Mouse (Mus musculus): ENCODE results near the gene Rab3d.

Rab3d gene

GRCm38 (mm10) chr9:21918035-21918592, at the start of gene Rab3d:
Gene Rab3d (minus strand): TSS chr9:21918192.
- DNase-seq (ENCODE audit: low spot score in 2 of 2) = peak; percentile 84 to 90

DNA sequence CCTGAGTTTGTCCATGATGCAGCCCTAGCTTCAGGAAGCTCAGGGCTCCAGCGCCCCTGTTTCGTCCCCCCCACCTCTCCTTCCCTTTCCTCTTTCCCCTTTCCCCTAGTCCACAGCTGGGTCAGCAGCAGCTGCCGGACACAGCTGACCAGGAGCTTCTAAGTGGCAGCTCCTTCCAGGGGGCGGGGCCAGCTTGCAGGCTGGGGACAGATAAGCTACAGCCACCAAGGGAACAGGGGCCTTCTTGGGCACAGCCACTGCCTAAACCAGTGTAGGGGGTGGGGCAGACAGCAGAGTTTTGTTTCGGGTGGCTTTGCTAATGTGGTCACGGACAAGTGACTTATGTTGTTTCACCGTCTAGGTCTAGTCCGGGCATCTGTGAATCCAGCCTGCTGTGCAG, 45.4 kb upstream of the Rab3d start, which contains the start of gene Epor:
Epor (minus strand) TSS at position 90 of the 400 bp plus-strand sequence.
- DNase-seq (ENCODE audit: low spot score in 2 of 2) = no peak

GRCm38 (mm10) chr9:21962416-21963059, 44.5 kb upstream of the Rab3d start:
- DNase-seq (ENCODE audit: low spot score in 2 of 2) = peak; percentile 78

GRCm38 (mm10) chr9:21962010-21962409, 44.0 kb upstream of the Rab3d start:
- DNase-seq (ENCODE audit: low spot score in 2 of 2) = no peak

DNA sequence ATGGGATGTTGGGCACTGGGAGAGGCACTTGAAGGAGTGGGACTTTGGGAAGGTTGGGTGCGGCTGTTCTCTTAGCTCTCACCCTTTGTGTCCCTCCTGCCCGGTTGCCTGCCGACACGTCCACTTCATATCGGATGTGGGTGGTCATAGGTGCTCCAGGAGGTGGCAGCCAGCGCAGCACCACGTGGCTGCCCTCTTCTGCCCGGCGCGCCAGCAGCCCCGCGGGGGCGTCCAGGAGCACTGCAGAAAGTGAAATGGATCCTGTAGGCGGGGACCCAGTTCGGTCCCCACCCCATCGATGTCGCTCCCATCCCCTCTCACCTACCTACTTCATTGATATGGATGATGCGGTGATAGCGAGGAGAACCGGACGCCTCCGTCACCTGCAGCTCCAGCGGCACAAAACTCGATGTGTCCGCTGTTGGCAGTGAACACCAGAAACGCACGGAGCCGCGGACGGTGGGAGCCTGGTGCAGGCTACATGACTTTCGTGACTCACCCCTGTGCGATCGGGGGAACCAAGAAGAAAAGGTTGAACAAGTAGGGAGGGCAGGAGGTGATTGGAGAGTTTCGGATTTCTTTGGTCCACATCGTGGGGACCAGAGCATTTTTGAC, 43.5 kb upstream of the Rab3d start:
- DNase-seq (ENCODE audit: low spot score in 2 of 2) = no peak

DNA sequence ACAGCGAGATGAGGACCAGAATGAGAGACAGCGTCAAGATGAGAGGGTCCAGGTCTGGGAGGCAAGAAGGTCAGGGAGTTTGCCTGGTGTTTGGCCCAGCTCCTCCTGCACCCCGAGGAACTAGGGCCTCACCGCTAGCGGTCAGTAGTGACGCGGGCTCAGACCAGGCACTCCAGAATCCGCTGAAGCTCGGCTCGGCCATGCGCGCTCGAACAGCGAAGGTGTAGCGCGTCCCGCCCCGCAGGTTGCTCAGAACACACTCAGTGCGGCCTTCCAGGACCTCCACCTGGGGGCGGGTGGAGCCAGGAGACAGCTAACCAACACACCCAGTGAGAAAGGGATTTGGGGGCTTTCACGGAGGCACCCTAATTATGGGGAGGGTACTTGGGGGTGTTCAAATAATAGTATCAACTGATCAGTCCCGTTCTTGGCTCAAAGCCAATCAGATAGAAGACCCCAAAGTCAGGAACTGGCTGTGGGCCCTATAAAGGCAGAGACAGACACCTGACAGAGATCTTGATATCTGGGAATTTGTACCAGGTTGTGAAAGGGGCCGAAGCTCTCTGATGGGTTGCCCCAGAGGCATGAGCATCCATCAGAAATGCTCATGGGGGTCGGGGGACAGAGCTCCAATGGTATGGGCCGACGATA, 42.7 kb upstream of the Rab3d start:
- no peak for DNase-seq (ENCODE audit: low spot score in 2 of 2)

- DNase-seq (ENCODE audit: low spot score in 2 of 2) = no peak
Measured at GRCm38 (mm10) chr9:21960135-21960534, 42.1 kb upstream of the Rab3d start.

GRCm38 (mm10) chr9:21959244-21959643, 41.3 kb upstream of the Rab3d start:
- no peak for DNase-seq (ENCODE audit: low spot score in 2 of 2)

DNA sequence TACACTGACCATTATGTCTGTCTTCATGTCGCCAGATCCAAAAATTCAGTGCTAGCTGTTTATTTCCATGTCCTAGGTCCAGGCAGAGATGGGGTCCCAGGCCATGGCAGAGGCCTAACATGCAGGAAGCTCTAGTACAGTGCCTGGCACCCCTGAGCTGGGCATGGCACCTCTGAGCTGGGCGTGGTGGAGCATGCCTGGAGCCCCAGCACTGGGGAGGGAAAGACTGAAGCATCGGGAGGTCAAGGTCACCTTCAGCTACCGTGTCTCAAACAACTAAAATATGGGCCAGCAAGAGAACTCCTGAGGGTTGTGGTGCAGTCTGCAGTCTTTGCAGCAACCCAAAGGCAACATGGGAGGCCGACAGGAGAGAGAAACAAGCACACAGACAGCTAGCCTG, 40.4 kb upstream of the Rab3d start:
- DNase-seq (ENCODE audit: low spot score in 2 of 2) = no peak

- DNase-seq (ENCODE audit: low spot score in 2 of 2) = peak; percentile 100
Measured at GRCm38 (mm10) chr9:21955570-21956281, 37.7 kb upstream of the Rab3d start, which contains the start of gene Swsap1. Gene Swsap1 (plus strand): TSS chr9:21955755.

- no peak for DNase-seq (ENCODE audit: low spot score in 2 of 2)
Measured at GRCm38 (mm10) chr9:21955225-21955569, 37.2 kb upstream of the Rab3d start.

- DNase-seq (ENCODE audit: low spot score in 2 of 2) = no peak
Measured at GRCm38 (mm10) chr9:21954635-21955034, 36.6 kb upstream of the Rab3d start.

DNA sequence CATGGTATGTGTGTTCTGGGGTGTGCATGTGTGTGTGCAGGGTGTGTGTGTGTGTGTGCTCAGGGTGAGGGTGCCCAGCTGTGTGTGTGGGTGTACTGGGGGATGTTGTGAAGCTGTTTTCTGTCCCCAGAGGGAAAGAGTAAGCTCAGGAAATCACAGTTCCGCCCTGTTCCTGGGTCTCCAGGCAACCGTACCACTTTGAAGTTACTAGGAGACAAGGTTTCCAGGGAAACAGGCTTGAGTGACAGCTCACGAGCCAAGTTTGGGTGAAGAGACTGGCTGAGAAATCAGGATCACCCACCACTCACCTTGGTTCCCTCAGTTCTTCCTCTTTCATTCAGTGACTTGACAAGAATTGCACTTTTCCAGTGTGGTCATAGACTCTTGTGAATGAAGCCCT, 35.6 kb upstream of the Rab3d start:
- peak; percentile 60 to 73 for DNase-seq (ENCODE audit: low spot score in 2 of 2)

- no peak for DNase-seq (ENCODE audit: low spot score in 2 of 2)
Measured at GRCm38 (mm10) chr9:21951977-21952376, 34.0 kb upstream of the Rab3d start.

DNA sequence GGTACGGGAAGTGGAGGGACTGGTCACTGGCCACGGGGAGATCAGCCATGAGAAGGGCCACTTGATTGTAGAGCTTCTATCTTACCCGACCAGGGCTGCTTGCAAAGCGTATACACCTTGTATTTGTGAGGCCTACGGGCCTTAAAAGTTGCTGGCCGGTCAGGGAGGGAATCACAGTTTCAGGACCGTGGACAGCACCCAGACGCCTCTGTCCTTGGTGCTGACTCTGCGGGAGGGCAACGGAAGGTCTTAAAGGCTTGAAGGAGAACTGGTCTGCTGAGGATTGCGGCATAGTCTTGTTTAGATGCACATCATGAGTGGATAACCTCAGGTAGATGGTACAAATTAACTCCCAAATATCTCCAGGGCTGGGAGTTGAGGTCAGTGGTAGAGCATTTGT, 32.3 kb upstream of the Rab3d start:
- DNase-seq (ENCODE audit: low spot score in 2 of 2) = no peak

GRCm38 (mm10) chr9:21948790-21949189, 30.8 kb upstream of the Rab3d start:
- DNase-seq (ENCODE audit: low spot score in 2 of 2) = no peak

DNA sequence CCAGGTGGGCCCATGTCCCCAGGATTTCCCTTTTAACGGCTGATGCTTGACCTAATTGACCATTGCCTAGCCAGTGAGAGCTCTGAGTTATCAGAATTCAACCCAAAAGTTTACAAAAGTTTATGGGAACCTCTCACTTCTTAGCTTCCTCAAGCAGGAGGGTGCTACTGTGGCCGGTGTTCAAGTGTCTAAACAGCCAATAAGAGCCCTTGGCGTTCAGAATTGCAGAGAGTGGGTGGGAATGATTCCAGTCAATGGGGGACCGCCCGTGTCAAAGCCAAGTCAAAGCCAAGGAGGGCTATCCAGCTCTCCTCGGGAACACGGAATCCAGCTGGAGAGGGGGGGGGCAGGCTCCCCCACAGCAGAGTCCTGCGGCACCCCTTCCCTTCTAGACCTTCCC, 30.2 kb upstream of the Rab3d start:
- DNase-seq (ENCODE audit: low spot score in 2 of 2) = no peak

- DNase-seq (ENCODE audit: low spot score in 2 of 2) = no peak
Measured at GRCm38 (mm10) chr9:21947540-21948130, 29.6 kb upstream of the Rab3d start.

DNA sequence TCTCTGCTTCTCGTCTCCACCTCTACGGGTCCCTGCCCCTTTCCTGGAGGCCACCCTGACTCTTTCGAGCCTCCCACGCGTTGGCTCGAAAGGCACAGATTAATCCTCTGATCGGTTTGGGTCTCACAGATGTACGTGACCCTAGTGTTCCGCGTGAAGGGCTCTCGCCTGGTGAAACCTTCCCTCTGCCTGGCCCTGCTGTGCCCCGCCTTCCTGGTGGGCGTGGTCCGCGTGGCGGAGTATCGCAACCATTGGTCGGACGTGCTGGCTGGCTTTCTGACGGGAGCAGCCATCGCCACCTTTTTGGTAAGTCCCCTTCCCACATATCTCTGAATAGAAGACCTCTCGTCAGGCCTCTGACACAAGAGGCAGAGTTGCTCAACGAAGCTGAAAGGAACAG, 26.3 kb upstream of the Rab3d start:
- DNase-seq (ENCODE audit: low spot score in 2 of 2) = no peak

DNA sequence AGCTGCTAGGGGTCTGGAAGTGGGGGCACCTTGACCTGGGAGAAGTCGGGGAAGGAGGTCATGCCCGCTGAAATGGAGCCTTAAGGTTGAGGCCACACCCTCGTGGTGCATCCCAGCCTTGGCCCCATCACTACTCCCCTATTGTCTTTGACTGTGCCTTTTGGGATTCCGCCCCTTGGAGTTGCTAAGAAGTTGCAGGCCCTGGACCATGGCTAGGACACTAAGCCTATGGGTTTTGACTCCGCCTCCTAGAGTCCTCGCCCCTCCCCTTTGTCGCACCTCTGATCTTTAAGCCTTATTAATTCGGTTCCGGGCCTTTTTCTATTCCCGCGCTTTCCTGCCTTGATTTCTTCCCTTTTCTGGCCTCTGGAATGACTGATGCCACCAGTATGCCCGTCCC, 25.6 kb upstream of the Rab3d start:
- no peak for DNase-seq (ENCODE audit: low spot score in 2 of 2)

DNA sequence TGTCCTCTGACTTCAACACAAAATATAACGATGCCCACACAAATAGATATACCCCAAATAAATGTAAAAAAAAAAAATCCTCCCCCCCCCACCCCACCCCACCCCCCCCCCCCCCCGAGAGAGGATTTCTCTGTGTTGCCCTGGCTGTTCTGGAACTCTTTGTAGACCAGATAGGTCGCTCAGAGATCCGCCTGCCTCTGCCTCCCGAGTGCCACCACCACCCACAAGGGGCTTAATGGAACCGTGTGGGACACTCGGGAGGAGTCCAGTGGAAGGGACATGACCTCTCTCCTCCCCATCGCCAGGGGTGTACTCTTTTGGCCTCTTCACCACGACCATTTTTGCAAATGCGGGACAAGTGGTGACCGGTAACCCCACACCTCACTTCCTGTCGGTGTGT, 25.1 kb upstream of the Rab3d start:
- DNase-seq (ENCODE audit: low spot score in 2 of 2) = no peak

Data from frontal cortex, postnatal 36 days (tissue).